Mouse (Mus musculus) liver, embryonic 16.5 days (tissue): ENCODE data around the gene Ttf1. TPM values are rescaled to one million over a fixed set of nuclear protein-coding genes. Genes with fewer than 3 reads are reported as not detected.
"Not testable (repeated sequence)": the region's sequence is repeated elsewhere in the genome, so short reads cannot be mapped to it uniquely, and the experiment has no call there.

Experiments used
- ATAC-seq: fragments of 200-750 bp; cut with Nextera tagmentation; 2 replicates; pipeline ENCODE4 v1.8.0; 2017; ENCODE audit warnings: low read depth, mild to moderate bottlenecking, moderate number of reproducible peaks, moderate library complexity
- H3K27ac ChIP-seq: fragments of 300-500 bp; sonication (generic); 2 replicates; pipeline ENCODE4 v1.5.1; 2014; ENCODE audit warnings: mild to moderate bottlenecking, low read length
- H3K27me3 ChIP-seq: fragments of 300-500 bp; sonication (generic); 2 replicates; pipeline ENCODE4 v1.6.1; 2014; ENCODE audit warnings: low read depth, low read length, mixed read lengths; ENCODE audit not compliant: control insufficient read depth, insufficient read depth
- H3K36me3 ChIP-seq: fragments of 300-500 bp; sonication (generic); 2 replicates; pipeline ENCODE4 v1.6.1; 2014; ENCODE audit warnings: mild to moderate bottlenecking; ENCODE audit not compliant: control insufficient read depth, insufficient read depth
- H3K4me1 ChIP-seq: fragments of 300-500 bp; sonication (generic); 2 replicates; pipeline ENCODE4 v1.6.1; 2014; ENCODE audit warnings: low read depth, low read length, mixed read lengths; ENCODE audit not compliant: control insufficient read depth
- H3K4me2 ChIP-seq: fragments of 300-500 bp; sonication (generic); 2 replicates; pipeline ENCODE4 v1.6.1; 2014; ENCODE audit warnings: low read depth, low read length, mixed read lengths
- H3K4me3 ChIP-seq: fragments of 300-500 bp; sonication (generic); 2 replicates; pipeline ENCODE4 v1.5.1; 2014; ENCODE audit warnings: low read depth, mild to moderate bottlenecking, low read length
- H3K9ac ChIP-seq: fragments of 300-500 bp; sonication (generic); 2 replicates; pipeline ENCODE4 v1.6.1; 2014; ENCODE audit warnings: low read depth, low read length
- H3K9me3 ChIP-seq: fragments of 300-500 bp; sonication (generic); replicated peaks from 2 replicates; pipeline ENCODE4 v1.6.1; 2016; ENCODE audit warnings: low read length; ENCODE audit not compliant: control insufficient read depth
- WGBS: fragments of 180-500 bp; shearing (Covaris S2); extraction: QIAGEN DNeasy Blood & Tissue Kit; methylation state at CpG from one replicate; pipeline ENCODE4 v1.1.7; 2014; ENCODE audit not compliant: insufficient replicate concordance; 5-methylcytosine and 5-hydroxymethylcytosine counted together
- polyA plus RNA-seq: library from polyadenylated mRNA; unstranded; fragments of >200 nt; fragmentation: Nextera tagmentation; extraction: Ambion mirVana; gene quantifications from 2 replicates; pipeline ENCODE4 v1.2.1, GENCODE M21; 2015

Gene Ttf1
- polyA plus RNA-seq, 1 experiment from 2014 or later, result 4.1 TPM

GRCm38 (mm10) chr2:29100822-29101534, 40.9 kb downstream of the Ttf1 start:
- Histone ChIP-seq H3K4me1 (no peaks in the 10 kb centered on the region), H3K27ac (no peak overlapping the region), H3K9ac (no peak overlapping the region), H3K4me2 (peak overlapping the region; percentile 34), H3K36me3 (no peaks in the 10 kb centered on the region), H3K9me3 (no peaks in the 10 kb centered on the region), H3K27me3 (no peaks in the 10 kb centered on the region), H3K4me3 (peak overlapping the region; percentile 11)
- 43% methylated on average over 7 of the region's 7 CpGs for WGBS
- ATAC-seq, result no peak

GRCm38 (mm10) chr2:29102416-29103377, 42.6 kb downstream of the Ttf1 start:
- H3K4me2 ChIP-seq, H3K9me3 ChIP-seq, H3K27ac ChIP-seq, H3K4me1 ChIP-seq, H3K27me3 ChIP-seq, H3K4me3 ChIP-seq, H3K9ac ChIP-seq, H3K36me3 ChIP-seq, ATAC-seq: not testable (repeated sequence)
- 62% methylated on average over 9 of the region's 10 CpGs for WGBS

GRCm38 (mm10) chr2:29120969-29121368, 60.9 kb downstream of the Ttf1 start:
- no peaks in the 10 kb centered on the region for H3K36me3 ChIP-seq
- no peak overlapping the region for H3K4me2 ChIP-seq
- H3K27ac ChIP-seq, result no peak overlapping the region
- H3K4me1 ChIP-seq, result peaks cover 3% of the 10 kb centered on the region
- ATAC-seq, result no peak
- H3K4me3 ChIP-seq, result no peak overlapping the region
- H3K27me3 ChIP-seq, result no peaks in the 10 kb centered on the region
- H3K9me3 ChIP-seq, result no peaks in the 10 kb centered on the region
- H3K9ac ChIP-seq, result no peak overlapping the region

GRCm38 (mm10) chr2:29122446-29122845, 62.4 kb downstream of the Ttf1 start:
- Histone ChIP-seq H3K4me1 (peaks cover 9% of the 10 kb centered on the region), H3K9me3 (no peaks in the 10 kb centered on the region), H3K36me3 (no peaks in the 10 kb centered on the region), H3K27ac (no peak overlapping the region), H3K9ac (no peak overlapping the region), H3K27me3 (no peaks in the 10 kb centered on the region), H3K4me2 (no peak overlapping the region), H3K4me3 (no peak overlapping the region)
- 41% methylated on average over 3 of the region's 3 CpGs for WGBS
- ATAC-seq, result no peak

- Histone ChIP-seq H3K36me3 (no peaks in the 10 kb centered on the region), H3K27ac (peak within 1 kb of the TSS; percentile 94), H3K27me3 (no peaks in the 10 kb centered on the region), H3K9ac (peak within 1 kb of the TSS; percentile 92), H3K4me1 (peaks cover 9% of the 10 kb centered on the region), H3K9me3 (no peaks in the 10 kb centered on the region), H3K4me2 (peak within 1 kb of the TSS; percentile 83), H3K4me3 (peak within 1 kb of the TSS; percentile 86)
- 59% methylated on average over 14 of the region's 14 CpGs for WGBS
- ATAC-seq, result no peak
Observed at GRCm38 (mm10) chr2:29123907-29124569, 64.0 kb downstream of the Ttf1 start, which contains the start of gene Setx. TSS of gene Setx (plus strand) at chr2:29124181.

GRCm38 (mm10) chr2:29124571-29124935, 64.5 kb downstream of the Ttf1 start:
- ATAC-seq, result no peak
- Histone ChIP-seq H3K9ac (peak overlapping the region; percentile 63), H3K27ac (peak overlapping the region; percentile 57)

GRCm38 (mm10) chr2:29124936-29125701, 65.1 kb downstream of the Ttf1 start:
- Histone ChIP-seq H3K27me3 (no peaks in the 10 kb centered on the region), H3K36me3 (no peaks in the 10 kb centered on the region), H3K4me1 (peaks cover 9% of the 10 kb centered on the region), H3K9me3 (no peaks in the 10 kb centered on the region), H3K27ac (peak overlapping the region; percentile 94), H3K4me2 (peak overlapping the region; percentile 83), H3K9ac (peak overlapping the region; percentile 92), H3K4me3 (peak overlapping the region; percentile 86)
- ATAC-seq, result peak; percentile 99
- WGBS, result under 1% methylated on average over 72 of the region's 81 CpGs

More at GRCm38 (mm10) chr2:29124571-29124935, 64.5 kb downstream of the Ttf1 start:
- Histone ChIP-seq H3K4me2 (peak overlapping the region; percentile 83), H3K27me3 (no peaks in the 10 kb centered on the region), H3K4me1 (peaks cover 9% of the 10 kb centered on the region), H3K9me3 (no peaks in the 10 kb centered on the region), H3K36me3 (no peaks in the 10 kb centered on the region), H3K4me3 (peak overlapping the region; percentile 86)
- WGBS, result under 1% methylated on average over 23 of the region's 24 CpGs

GRCm38 (mm10) chr2:29130118-29130899, 70.2 kb downstream of the Ttf1 start:
- no peak for ATAC-seq
- no peak overlapping the region for H3K4me3 ChIP-seq
- peaks cover 6% of the 10 kb centered on the region for H3K4me1 ChIP-seq
- H3K27me3 ChIP-seq, result no peaks in the 10 kb centered on the region
- H3K9ac ChIP-seq, result no peak overlapping the region
- no peaks in the 10 kb centered on the region for H3K9me3 ChIP-seq
- H3K4me2 ChIP-seq, result no peak overlapping the region
- H3K36me3 ChIP-seq, result peaks cover 4% of the 10 kb centered on the region
- H3K27ac ChIP-seq, result no peak overlapping the region
- WGBS, result 71% methylated on average over 7 of the region's 7 CpGs
